Mouse (Mus musculus): ENCODE results near the gene Aaed1.

- TF ChIP-seq TAL1 (IDR thresholded peaks at IDR 0.05; ENCODE audit: low read length) (no peak), GATA1 (IDR thresholded peaks at IDR 0.05; ENCODE audit: low read length) (no peak)
Observed at GRCm38 (mm10) chr13:64264586-64264985, 47.9 kb downstream of the Aaed1 start.
